Mouse (Mus musculus) lung, postnatal 25 days (tissue): ENCODE data around the gene Rem1.
A peak's percentile ranks its signal among the peaks of the same experiment; 100 is the strongest.
"Not testable (repeated sequence)": the region's sequence is repeated elsewhere in the genome, so short reads cannot be mapped to it uniquely, and the experiment has no call there.

Experiments
- DNase-seq: peaks from one replicate; pipeline ENCODE4 v3.0.0; 2022; ENCODE audit warnings: low spot score

Rem1 gene

GRCm38 (mm10) chr2:152629239-152629638 lies 2.5 kb downstream of the Rem1 start:
- no peak for DNase-seq

- no peak for DNase-seq
Observed at GRCm38 (mm10) chr2:152629904-152630303, 3.2 kb downstream of the Rem1 start.

GRCm38 (mm10) chr2:152633334-152633733 lies 6.6 kb downstream of the Rem1 start:
- DNase-seq, result no peak

- no peak for DNase-seq
Observed at GRCm38 (mm10) chr2:152634311-152634710, 7.6 kb downstream of the Rem1 start.

GRCm38 (mm10) chr2:152636246-152637005 lies 9.7 kb downstream of the Rem1 start:
- DNase-seq, result peak; percentile 81

GRCm38 (mm10) chr2:152637006-152637322 lies 10.2 kb downstream of the Rem1 start:
- no peak for DNase-seq

GRCm38 (mm10) chr2:152637381-152637780 lies 10.6 kb downstream of the Rem1 start:
- no peak for DNase-seq

- no peak for DNase-seq
Observed at GRCm38 (mm10) chr2:152638865-152639264, 12.1 kb downstream of the Rem1 start.

- DNase-seq, result peak; percentile 21
Observed at GRCm38 (mm10) chr2:152639406-152640113, 12.8 kb downstream of the Rem1 start.

GRCm38 (mm10) chr2:152652901-152653620 lies 26.3 kb downstream of the Rem1 start:
- DNase-seq, result peak; percentile 80

- no peak for DNase-seq
Observed at GRCm38 (mm10) chr2:152653874-152654715, 27.3 kb downstream of the Rem1 start.

- peak; percentile 24 for DNase-seq
Observed at GRCm38 (mm10) chr2:152657398-152657797, 30.6 kb downstream of the Rem1 start.

GRCm38 (mm10) chr2:152661163-152661562 lies 34.4 kb downstream of the Rem1 start:
- no peak for DNase-seq

GRCm38 (mm10) chr2:152666191-152666590 lies 39.4 kb downstream of the Rem1 start:
- not testable (repeated sequence) for DNase-seq

GRCm38 (mm10) chr2:152669256-152669638 lies 42.5 kb downstream of the Rem1 start, which contains the start of gene H13:
Gene H13, plus strand, starts transcription at chr2:152669461.
- peak; percentile 92 for DNase-seq

- DNase-seq, result no peak
Observed at GRCm38 (mm10) chr2:152669639-152670484, 43.1 kb downstream of the Rem1 start.

- peak; percentile 38 for DNase-seq
Observed at GRCm38 (mm10) chr2:152670983-152671641, 44.4 kb downstream of the Rem1 start.

- DNase-seq, result peak; percentile 71
Observed at GRCm38 (mm10) chr2:152671642-152671999, 44.9 kb downstream of the Rem1 start.

GRCm38 (mm10) chr2:152672166-152672565 lies 45.4 kb downstream of the Rem1 start:
- DNase-seq, result peak; percentile 39

- DNase-seq, result no peak
Observed at GRCm38 (mm10) chr2:152674148-152674547, 47.4 kb downstream of the Rem1 start.
